Mouse (Mus musculus) stomach, postnatal 0 days (tissue): ENCODE measurements around the gene Tcf7l1.

Experiments
- CTCF ChIP-seq: IDR thresholded peaks from 2 replicates; pipeline ENCODE4 v1.5.1; 2016; ENCODE audit warnings: antibody characterized with exemption, low read depth, mild to moderate bottlenecking, moderate library complexity
- EP300 ChIP-seq: optimal IDR thresholded peaks from 2 replicates; pipeline ENCODE3; 2016; ENCODE audit warnings: antibody characterized with exemption

DNA sequence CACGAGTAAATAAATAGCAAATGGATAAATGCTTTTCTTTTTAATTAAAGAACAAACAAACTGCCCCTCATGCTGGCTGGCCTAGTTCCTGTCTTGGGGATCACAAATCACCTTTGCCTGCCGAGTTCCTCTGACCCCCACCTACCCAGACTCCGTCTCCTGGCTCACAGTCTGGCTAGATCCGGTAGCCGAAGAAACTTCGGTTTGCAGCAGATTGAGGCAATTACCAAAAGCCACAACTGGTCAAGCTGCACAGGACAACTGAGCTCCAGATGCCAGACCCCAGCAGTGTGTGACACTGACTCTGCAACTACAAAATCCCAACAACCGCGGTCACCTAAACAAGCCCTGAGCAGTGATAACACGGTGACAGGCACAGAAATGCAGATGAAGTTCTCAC, 34.8 kb downstream of the Tcf7l1 start:
- TF ChIP-seq EP300 (no peak), CTCF (no peak)
